Mouse (Mus musculus) T-helper 2 cell (primary cell): ENCODE results near the gene Fam84a.

Source experiments
- in situ Hi-C: fragments of 300-600 bp; cut with MboI, MseI; formaldehyde crosslinking; loops from one replicate; pipeline ENCODE4 v1.15.1; 2025; ENCODE audit warnings: high pct_unique_total_duplicates

Gene Fam84a

DNA sequence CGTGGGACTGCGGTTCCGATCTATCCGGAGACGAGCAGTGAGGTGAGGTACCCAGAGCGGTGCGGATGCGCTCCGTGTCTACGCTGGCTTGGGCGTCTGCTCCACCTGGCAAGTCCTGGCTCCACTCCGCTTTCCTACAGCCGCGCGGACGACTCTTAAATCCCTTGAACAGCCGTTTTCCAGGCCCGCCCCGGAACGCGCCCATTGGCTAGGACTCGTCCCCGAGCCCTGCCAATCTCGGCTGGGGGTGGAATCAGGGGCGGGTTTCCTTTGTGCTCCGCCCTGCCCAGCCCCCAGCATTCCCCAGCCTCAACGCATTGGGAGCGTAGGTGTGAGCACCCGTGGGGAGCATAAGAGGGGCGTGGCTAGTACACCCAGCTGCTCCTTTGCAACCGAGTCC, at the start of gene Fam84a:
Fam84a (minus strand) TSS at position 134 of the 400 bp plus-strand sequence.
- in situ Hi-C loops: no loop called here

DNA sequence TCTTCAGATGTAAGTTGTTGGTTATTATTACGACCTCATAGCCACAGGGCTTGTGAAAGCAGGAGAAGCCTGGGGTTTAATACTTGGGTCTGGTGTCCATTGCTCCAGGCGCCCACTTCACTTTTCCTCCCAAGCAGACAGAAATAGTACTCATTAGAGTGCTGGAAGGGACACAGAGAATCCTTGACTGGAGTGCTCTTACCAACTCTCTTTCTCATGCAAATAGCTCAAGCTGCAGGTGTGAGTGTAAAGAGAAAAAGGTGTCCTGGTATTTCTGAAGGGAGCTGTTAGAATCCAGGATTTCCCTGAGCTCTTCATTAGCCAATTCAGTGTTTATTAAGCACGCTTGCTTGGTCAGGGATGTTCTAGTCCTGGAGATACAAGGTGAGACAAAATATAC, 43.6 kb upstream of the Fam84a start:
- in situ Hi-C loops: no loop called here

DNA sequence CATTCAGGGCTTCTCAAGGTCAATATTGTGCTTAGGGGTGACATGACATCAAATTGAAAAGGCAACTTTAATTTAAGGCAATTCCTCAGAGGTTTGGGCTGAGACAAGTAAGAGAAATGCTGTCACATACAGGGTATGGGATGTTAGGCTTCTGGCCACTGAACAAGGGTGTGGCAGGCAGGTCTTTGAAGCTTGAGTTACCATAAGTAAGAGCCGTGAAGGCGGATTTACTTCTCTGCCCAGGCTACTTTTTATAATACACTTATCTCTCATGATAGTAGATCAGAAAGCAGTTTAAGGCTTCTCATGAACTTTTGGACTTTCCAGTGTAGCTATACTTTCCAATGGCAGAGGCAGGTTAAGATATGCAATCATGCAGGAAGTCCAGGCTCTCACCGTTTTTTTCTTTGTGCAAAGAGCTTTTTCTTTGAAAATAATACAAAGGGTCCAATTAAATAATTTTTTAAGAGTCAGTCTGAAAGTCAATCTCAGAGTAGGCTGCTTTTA, 34.9 kb upstream of the Fam84a start:
- in situ Hi-C loops: no loop called here

DNA sequence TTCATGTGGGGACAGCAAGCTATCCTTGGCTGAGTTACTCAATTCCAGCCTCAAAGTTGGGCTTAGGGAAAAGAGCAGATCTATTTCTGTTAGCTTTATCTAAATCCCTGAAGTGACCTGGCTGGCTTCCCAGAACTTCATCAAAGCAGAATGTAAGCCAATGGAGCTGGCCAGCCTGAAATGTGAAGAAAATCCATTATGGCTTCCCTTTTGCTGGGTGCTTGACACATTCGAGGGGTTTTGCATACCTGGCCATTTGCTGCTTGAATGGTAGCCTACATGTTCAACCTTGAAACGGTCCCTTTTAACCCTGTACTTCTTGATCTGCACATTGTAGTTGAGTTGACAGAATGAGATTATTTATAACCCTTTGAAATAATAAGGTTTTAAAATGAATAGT, 13.9 kb upstream of the Fam84a start:
- in situ Hi-C loops: no loop called here

DNA sequence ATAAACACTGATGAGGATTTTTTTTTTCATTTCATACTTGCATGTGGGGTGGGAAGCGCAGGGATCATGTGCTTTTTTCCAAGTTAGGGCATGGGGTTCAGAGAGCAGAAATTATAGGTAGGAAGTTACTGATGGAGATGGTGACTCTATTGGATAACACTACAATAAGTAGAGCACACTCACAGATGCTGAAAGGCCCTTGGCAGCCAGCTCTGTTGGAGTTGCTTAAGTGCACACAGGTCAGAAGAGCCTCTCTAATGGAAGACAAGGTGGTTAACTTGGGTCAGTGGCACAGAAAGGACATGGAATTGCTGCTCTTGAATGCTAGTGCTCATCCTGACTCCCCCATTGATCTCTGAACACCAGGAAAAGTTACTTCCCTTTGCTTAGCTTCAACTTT, 13.1 kb upstream of the Fam84a start:
- in situ Hi-C loops: no loop called here

DNA sequence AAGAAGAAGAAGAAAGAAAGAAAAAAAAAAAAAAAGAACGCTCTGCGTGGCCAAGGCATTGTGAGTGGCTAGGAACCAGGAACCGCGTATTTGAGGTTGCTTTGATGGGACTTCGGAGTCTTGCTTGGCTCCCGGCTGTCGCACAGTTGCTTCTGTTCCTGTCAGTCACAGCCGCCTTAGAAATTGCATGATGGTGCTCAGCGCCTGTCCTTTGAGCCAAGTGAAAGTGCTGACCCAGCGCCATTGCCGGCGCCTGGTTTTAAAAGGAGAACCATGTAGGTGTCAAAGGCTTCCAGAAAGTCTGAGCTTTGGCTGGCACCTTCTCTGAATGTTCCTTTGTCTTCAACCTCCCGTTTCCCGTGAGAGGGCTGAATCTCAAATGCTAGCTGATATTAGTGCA, 572 bp upstream of the Fam84a start:
- in situ Hi-C loops: no loop called here

DNA sequence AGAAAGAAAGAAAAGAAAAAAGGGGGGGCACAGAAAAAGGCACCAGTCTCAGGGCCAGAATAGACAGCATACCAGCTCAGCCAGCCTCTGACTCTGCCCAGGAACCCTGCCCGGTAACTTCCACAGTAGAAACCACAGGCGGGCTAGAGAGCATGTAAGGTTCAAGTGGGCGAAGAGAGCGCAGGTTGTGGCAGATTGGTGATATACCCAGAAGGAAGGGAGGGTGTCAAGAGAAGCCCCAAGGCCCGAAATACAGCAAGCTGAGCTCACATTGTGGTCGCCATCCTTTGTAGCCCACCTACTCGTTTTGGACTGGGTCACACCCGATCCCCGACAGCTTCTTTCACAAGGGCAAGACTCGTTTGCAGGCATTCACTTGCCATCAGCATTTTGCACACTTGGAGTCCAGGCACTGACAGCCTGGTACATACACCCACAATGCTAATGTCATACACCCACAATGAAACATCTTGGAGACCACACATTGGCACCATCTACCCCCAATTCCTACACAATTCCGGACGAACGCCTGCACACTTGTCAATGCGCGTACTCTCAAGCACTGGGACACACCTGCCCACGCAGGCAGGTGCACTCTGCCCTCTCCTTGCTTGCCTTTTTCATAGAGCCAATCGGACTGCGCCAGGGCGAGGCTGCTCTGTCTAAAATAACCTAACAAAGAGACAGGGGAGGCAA, 770 bp downstream of the Fam84a start:
- in situ Hi-C loops: no loop called here

DNA sequence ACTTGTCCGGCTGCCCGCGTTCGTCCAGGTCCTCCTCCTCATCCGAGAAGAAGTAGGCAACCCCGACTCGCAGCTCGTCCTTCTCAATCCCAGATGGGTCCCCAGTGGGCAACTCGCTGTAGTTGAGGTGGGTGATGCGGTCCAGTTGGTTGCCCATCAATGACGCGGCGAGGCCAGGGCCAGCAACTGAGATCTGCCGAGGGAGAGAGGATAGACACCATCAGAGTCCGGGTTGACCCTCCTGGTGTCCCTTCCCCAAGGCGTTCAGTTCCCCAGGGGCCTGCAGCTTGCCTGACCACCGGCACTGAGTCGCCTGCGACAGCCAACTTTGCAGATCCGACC, 1.3 kb downstream of the Fam84a start:
- in situ Hi-C loops: no loop called here

DNA sequence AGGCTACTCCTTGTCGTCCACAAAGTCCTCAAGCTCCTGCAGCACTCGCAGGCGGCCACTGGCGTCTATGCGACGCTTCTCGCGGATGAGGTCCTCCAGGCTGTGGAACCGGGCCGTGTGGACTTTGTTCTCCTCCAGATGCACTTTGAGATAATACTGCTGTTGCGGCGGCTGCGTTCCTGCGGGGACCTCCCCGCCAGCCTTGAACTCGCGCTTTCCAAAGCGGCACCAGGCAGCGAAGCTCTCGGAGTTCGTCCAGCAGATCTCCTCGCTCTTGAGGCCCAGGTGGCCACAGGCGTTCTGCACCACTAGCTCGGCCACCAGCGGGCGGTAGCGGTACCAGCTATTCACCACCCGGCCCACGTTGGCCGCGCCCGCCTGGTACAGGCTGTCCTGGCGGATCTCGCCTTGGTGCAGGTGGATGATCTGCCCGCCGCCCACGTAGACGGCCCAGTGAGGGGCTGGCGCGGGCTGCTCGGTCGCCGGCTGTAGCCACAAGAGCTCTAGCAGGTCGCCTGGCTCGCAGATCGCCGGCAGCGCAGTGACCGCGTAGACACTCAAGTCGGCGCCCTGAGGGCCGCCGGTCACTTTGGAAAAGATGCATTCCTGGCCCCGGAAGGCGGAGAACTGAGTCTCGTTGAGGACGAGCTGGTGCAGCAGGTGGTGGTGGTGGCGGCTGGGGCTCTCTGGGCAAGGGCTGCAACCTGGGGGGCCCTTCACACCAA, 1.8 kb downstream of the Fam84a start:
- in situ Hi-C loops: no loop called here

DNA sequence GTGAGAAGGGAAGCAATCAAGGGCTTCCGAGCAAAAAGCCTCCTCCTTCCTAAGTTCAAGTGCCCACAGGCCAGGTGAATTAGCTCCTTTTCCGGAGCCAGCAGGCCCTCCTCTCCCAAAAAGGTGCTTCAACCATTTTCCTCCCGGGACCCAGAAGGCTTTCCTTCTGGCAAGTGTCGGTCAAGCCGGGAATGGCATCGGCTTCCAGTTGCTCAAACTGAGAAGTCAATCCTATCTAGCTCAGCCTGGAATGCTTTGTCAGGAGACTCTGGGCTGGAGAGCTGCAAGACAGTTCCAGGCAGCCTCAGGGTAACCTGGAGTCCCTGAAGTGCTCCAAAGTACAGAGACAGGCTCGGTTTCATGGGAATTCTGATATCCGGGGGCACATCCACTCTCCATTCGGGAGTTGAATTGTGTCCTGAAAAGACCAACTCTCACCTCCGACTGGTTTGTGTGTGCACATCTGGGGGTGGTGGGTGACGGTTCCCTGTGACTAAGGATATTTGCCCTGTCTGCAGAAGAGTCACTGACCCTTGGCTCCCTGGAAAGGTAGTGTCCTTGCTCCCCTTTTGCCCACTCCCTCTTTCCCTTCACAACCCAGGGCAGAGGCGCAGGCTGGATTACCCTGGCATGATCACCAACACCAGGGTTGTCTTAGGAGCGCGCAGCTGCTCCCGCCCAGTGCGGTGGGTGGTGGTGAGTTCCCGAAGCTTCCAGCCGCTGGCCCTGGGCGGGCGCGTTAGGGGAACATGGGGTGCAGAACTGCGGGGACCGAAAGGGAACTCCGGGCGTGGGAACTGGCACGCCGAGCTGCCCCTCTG, 2.6 kb downstream of the Fam84a start:
- in situ Hi-C loops: no loop called here

DNA sequence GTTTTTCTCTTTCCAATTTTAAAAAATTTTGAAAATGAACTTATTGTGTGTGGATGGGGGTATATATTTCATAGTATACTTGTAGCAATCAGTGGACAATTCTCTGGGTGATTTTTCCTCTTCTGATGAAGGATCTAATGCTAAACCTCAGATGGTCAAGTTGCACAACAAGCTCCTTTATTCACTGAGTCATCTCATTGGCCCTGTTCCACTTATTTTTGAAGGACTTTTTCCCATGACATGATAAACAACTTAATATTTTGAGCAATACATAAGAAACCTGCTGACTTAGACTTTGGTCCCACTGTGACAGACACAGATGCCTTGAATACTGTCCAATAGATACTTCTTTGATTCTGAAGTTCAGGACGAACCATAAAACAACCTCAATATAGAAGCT, 14.8 kb downstream of the Fam84a start:
- in situ Hi-C loops: no loop called here

DNA sequence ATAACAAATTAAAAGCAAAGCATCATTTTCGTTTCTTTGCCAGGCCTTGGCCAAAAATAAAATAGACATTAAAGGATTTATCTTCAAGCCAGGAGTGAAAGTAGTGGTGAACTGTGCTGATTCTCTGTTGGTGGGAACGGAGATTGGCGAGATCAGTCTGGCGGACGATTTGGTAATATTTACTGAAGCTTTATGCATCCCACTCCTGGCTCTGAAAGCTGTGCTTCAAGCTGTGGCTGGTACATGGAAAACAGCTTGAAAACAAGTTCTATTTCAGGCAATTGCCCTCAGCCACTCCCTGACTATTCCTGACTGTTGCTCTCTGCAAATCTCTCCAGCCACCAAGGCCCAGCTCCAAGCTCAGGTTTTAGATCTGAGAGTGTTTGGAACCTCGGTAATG, 37.1 kb downstream of the Fam84a start:
- in situ Hi-C loops: no loop called here

DNA sequence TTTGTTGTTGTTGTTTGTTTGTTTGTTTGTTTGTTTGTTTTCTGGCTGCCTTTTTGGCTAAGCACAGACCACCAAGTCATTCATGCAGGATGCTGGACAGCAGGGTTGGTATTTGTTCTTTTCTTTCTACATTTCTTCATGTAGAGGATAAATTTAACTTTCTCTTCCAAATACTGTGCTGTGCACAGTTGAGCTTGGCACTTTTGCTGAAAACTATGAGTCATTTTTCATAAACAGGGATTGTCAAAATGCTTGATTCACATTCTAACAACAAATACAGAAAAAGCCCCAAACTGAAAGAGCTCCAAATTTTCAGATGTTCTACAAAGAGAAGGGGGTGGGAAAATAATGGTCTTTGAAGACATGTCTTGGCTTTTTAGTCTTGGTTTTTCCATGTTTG, 54.9 kb downstream of the Fam84a start:
- in situ Hi-C loops: no loop called here
